Mouse (Mus musculus): ENCODE results near the gene Gpcpd1.
"Not testable (repeated sequence)": the region's sequence is repeated elsewhere in the genome, so short reads cannot be mapped to it uniquely, and the experiment has no call there.

Gene Gpcpd1

DNA sequence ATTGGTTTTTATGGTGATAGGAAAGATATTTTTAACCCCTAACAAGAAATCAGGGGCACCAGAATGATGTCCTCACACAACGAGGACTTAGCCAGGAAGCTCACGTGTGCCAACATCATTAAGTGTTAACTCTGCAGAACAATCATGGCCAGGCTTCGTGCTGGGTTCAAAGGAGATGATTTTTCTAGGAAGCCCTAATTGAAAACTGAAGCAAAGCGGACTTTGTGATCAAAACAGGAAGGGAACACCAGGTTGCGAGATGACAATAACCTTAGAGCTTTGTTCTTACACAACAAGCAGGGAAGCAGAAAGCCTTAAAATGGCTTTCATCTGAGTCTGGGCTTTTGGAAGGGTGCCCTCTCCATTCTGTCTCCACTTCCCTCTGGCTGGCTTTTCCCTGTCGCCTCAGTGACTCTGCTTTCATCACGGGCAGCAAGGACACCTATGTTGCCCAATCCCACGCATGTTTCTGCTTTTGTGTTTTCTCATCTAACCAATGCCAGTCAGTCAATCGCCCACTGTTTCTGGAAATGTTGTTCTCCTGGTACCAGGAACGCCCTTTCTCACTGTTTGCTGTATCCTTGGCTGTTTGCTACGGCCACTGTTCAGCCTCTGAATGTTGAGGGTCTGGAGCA lies 8.2 kb upstream of the Gpcpd1 start:
- H3K36me3 ChIP-seq (ENCODE audit: insufficient read depth, low read length): no peaks in the 10 kb centered on the region
- H3K4me1 ChIP-seq (replicated peaks; ENCODE audit: low read depth, low read length): peaks cover 26% of the 10 kb centered on the region
- H3K4me3 ChIP-seq (replicated peaks; ENCODE audit: low read length): no peak overlapping the region
- no peaks in the 10 kb centered on the region for H3K27me3 ChIP-seq (ENCODE audit: insufficient read depth, low read length)
- no peaks in the 10 kb centered on the region for H3K9me3 ChIP-seq (ENCODE audit: low read length)
- TF ChIP-seq NANOG (IDR thresholded peaks at IDR 0.05; ENCODE audit: borderline replicate concordance, low read length) (no peak), POU5F1 (IDR thresholded peaks at IDR 0.05; ENCODE audit: borderline replicate concordance, low read length) (no peak), CTCF (conservative IDR thresholded peaks at IDR 0.05; ENCODE audit: low read length) (no peak)

DNA sequence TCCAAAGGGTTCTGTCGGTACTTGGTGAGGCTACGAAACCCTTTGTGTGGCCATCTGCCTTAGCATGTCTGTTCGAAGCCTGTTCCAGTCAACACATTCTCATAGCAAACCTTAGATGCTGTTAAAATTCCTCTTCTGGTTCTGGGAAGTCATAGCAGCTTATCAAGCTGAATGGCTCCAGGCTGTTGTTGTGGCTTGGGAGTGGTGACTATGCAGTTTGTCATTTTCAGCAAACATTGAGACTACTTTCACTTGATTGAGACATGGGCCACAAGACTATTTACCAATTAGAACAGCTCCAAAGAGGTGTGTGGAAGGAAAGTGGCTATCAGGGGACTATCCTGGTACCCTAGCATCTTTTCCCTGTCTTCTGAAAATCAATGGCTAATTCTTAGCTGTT lies 4.6 kb upstream of the Gpcpd1 start:
- no peak for TF ChIP-seq NANOG (IDR thresholded peaks at IDR 0.05; ENCODE audit: borderline replicate concordance, low read length)
- no peak for TF ChIP-seq POU5F1 (IDR thresholded peaks at IDR 0.05; ENCODE audit: borderline replicate concordance, low read length)
- TF ChIP-seq CTCF (conservative IDR thresholded peaks at IDR 0.05; ENCODE audit: low read length): no peak
- peaks cover 26% of the 10 kb centered on the region for H3K4me1 ChIP-seq (replicated peaks; ENCODE audit: low read depth, low read length)
- H3K4me3 ChIP-seq (replicated peaks; ENCODE audit: low read length): no peak overlapping the region
- no peaks in the 10 kb centered on the region for H3K9me3 ChIP-seq (ENCODE audit: low read length)
- no peaks in the 10 kb centered on the region for H3K27me3 ChIP-seq (ENCODE audit: insufficient read depth, low read length)
- H3K36me3 ChIP-seq (ENCODE audit: insufficient read depth, low read length): no peaks in the 10 kb centered on the region

DNA sequence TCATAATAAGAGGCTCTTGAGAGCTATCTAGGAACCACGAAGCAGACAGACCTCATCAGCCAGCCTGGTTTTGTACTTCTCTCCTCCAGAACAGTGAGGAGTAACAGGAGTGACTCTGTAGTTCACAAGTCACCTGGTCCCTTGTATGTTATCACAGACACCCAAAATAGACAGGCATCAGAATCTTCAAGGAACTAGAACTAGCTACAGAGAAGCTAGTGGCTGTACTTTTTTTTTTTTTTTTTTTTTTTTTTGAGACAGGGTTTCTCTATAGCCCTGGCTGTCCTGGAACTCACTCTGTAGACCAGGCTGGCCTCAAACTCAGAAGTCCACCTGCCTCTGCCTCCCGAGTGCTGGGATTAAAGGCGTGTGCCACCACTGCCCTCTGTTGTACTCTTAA lies 4.0 kb upstream of the Gpcpd1 start:
- not testable (repeated sequence) for H3K4me3 ChIP-seq (replicated peaks; ENCODE audit: low read length); H3K36me3 ChIP-seq (ENCODE audit: insufficient read depth, low read length); H3K9me3 ChIP-seq (ENCODE audit: low read length); H3K27me3 ChIP-seq (ENCODE audit: insufficient read depth, low read length)
- H3K4me1 ChIP-seq (replicated peaks; ENCODE audit: low read depth, low read length): peaks cover 26% of the 10 kb centered on the region

DNA sequence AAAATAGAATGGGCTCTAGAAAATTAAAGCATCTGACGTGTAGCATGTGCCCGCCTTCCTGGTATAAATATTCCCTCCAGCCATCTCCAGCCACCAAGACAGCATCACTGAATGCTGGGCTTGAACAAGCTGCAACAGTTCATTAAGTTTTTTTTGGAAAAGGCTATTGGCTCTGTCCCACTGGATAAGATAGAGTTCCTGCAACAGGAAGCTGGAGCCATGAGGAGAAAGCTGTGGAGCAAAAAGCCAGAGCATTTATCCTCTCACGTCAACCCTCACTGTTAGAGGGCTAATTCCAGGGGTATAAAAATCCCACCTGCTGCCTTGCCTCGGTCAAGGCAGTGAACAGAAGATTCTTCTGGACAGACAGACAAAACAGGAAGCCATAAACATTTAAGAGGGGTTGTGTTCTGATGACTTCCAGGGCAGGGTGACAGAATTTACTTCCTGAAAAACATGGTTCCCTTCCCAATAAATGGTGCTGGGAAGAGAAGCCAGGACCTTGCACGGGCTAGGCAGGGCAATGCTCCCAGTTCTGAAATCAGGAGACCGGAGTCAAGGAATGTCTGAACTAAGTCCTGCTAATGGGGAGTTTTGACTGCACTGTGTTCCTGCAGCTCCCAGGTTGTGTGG lies 2.5 kb upstream of the Gpcpd1 start:
- H3K9me3 ChIP-seq (ENCODE audit: low read length): no peaks in the 10 kb centered on the region
- H3K27me3 ChIP-seq (ENCODE audit: insufficient read depth, low read length): no peaks in the 10 kb centered on the region
- peaks cover 26% of the 10 kb centered on the region for H3K4me1 ChIP-seq (replicated peaks; ENCODE audit: low read depth, low read length)
- no peaks in the 10 kb centered on the region for H3K36me3 ChIP-seq (ENCODE audit: insufficient read depth, low read length)
- no peak overlapping the region for H3K4me3 ChIP-seq (replicated peaks; ENCODE audit: low read length)
- TF ChIP-seq CTCF (conservative IDR thresholded peaks at IDR 0.05; ENCODE audit: low read length) (no peak), NANOG (IDR thresholded peaks at IDR 0.05; ENCODE audit: borderline replicate concordance, low read length) (no peak), POU5F1 (IDR thresholded peaks at IDR 0.05; ENCODE audit: borderline replicate concordance, low read length) (no peak)

DNA sequence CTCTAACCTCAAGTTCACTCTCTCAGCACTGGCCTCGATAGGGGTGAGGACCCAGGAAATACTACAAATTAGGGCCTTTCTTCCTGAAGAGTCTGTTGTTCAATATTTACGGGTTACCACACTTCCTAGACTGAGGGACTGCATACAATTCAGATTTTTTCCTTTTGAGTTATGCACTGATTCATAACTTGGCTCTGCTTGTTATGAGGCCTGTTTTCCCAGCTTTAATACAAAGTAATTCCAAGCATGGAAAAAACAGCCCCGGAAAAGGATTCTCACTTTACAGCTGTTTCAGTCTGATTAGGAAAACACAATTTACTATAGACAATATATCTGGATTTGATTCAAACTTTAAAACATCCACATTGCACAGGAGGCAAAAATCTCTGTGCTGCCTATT lies 1.5 kb downstream of the Gpcpd1 start:
- H3K4me3 ChIP-seq (replicated peaks; ENCODE audit: low read length): no peak overlapping the region
- peaks cover 14% of the 10 kb centered on the region for H3K4me1 ChIP-seq (replicated peaks; ENCODE audit: low read depth, low read length)
- no peaks in the 10 kb centered on the region for H3K27me3 ChIP-seq (ENCODE audit: insufficient read depth, low read length)
- no peaks in the 10 kb centered on the region for H3K9me3 ChIP-seq (ENCODE audit: low read length)
- no peaks in the 10 kb centered on the region for H3K36me3 ChIP-seq (ENCODE audit: insufficient read depth, low read length)
- TF ChIP-seq NANOG (IDR thresholded peaks at IDR 0.05; ENCODE audit: borderline replicate concordance, low read length): no peak

DNA sequence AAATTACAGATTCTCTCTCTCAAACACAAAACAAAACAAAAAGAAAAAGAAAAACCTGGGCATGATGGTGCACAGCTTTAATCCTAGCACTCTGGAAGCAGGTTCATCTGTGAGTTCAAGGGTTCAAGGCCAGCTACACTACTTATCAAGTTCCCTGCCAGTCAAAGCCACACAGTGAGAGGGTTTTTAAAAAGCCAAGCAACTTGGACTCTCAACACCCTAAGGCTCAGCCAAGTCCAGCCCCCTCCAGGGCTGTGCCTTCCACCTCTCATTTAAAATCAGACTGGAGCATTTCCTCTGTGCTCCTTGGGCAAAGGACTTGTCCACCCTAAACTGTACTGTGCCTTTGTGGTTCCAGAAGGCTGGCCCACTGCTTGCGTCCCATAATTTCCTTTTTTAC lies 3.3 kb downstream of the Gpcpd1 start:
- Histone ChIP-seq H3K9me3 (ENCODE audit: low read length) (no peaks in the 10 kb centered on the region), H3K36me3 (ENCODE audit: insufficient read depth, low read length) (no peaks in the 10 kb centered on the region), H3K4me3 (replicated peaks; ENCODE audit: low read length) (no peak overlapping the region), H3K27me3 (ENCODE audit: insufficient read depth, low read length) (no peaks in the 10 kb centered on the region), H3K4me1 (replicated peaks; ENCODE audit: low read depth, low read length) (0 out of 2 replicates have a peak, but pooled peaks cover under 1% of the 10 kb centered on the region)
- no peak for TF ChIP-seq POU5F1 (IDR thresholded peaks at IDR 0.05; ENCODE audit: borderline replicate concordance, low read length)
- TF ChIP-seq NANOG (IDR thresholded peaks at IDR 0.05; ENCODE audit: borderline replicate concordance, low read length): no peak
- no peak for TF ChIP-seq CTCF (conservative IDR thresholded peaks at IDR 0.05; ENCODE audit: low read length)

DNA sequence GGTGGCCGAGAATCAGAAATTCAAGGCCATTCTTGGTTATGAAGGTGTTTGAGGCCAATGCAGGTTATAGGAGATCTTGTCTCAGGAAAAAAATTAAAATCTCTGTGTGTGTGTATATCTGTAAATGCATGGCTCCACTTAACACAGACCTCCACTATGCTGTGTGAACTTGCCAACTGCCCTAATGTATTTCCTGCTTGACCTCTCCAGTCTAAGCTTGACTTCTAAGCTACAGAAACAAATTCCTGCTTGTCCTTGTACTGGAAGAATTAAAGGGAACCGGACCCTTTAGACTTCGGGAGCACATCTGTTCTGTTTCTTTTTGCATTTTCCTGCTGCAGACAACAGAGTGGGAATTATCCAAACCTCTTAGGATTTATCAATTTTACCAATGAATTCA lies 4.4 kb downstream of the Gpcpd1 start:
- no peaks in the 10 kb centered on the region for H3K36me3 ChIP-seq (ENCODE audit: insufficient read depth, low read length)
- TF ChIP-seq POU5F1 (IDR thresholded peaks at IDR 0.05; ENCODE audit: borderline replicate concordance, low read length) (no peak), NANOG (IDR thresholded peaks at IDR 0.05; ENCODE audit: borderline replicate concordance, low read length) (no peak), CTCF (conservative IDR thresholded peaks at IDR 0.05; ENCODE audit: low read length) (no peak)
- peaks cover 3% of the 10 kb centered on the region; the same call in 1 of the 2 replicates for H3K4me1 ChIP-seq (replicated peaks; ENCODE audit: low read depth, low read length)
- no peaks in the 10 kb centered on the region for H3K27me3 ChIP-seq (ENCODE audit: insufficient read depth, low read length)
- no peak overlapping the region for H3K4me3 ChIP-seq (replicated peaks; ENCODE audit: low read length)
- no peaks in the 10 kb centered on the region for H3K9me3 ChIP-seq (ENCODE audit: low read length)

DNA sequence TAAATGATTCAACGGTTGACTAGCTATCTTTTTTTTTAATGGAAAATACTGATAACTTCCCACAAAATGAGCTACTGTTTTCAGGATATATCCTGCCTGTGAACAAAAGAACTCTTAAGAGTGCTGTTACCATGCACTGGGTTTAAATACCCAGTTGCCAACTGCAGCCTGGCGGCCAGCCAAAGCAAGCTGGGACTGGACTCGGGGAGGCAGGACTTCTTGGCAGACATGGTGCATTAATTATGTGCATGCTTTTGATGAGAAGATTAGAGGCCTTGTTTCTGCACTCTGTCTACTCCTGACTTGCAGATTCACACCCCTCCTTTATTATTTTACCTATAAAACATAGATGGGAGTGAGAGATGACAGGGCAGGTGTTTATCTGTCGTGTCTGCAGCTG lies 5.3 kb downstream of the Gpcpd1 start:
- Histone ChIP-seq H3K4me3 (replicated peaks; ENCODE audit: low read length) (no peak overlapping the region), H3K27me3 (ENCODE audit: insufficient read depth, low read length) (no peaks in the 10 kb centered on the region), H3K9me3 (ENCODE audit: low read length) (no peaks in the 10 kb centered on the region), H3K36me3 (ENCODE audit: insufficient read depth, low read length) (no peaks in the 10 kb centered on the region), H3K4me1 (replicated peaks; ENCODE audit: low read depth, low read length) (peaks cover 3% of the 10 kb centered on the region; the same call in 1 of the 2 replicates)
- TF ChIP-seq POU5F1 (IDR thresholded peaks at IDR 0.05; ENCODE audit: borderline replicate concordance, low read length): no peak
- TF ChIP-seq CTCF (conservative IDR thresholded peaks at IDR 0.05; ENCODE audit: low read length): no peak
- TF ChIP-seq NANOG (IDR thresholded peaks at IDR 0.05; ENCODE audit: borderline replicate concordance, low read length): no peak

DNA sequence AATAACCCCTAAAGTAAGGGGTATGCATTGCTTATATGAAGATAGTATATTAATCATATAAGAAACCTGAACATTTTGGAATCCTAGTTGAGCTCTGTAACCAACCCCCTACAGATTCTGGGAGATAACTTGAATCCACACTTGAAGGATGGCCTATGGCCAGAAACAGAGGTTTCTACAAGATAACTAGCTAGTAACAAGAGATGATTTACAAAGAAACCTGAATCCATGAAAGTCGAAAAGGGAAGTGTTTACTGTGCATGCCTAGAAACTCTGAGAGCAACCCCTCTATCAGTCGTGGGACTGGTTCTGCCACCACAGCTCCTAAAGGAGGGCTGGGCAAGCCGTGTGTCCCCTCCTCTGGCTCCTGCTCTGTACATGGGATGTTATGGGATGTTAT lies 7.8 kb downstream of the Gpcpd1 start:
- no peak for TF ChIP-seq CTCF (conservative IDR thresholded peaks at IDR 0.05; ENCODE audit: low read length)
- no peak for TF ChIP-seq NANOG (IDR thresholded peaks at IDR 0.05; ENCODE audit: borderline replicate concordance, low read length)
- TF ChIP-seq POU5F1 (IDR thresholded peaks at IDR 0.05; ENCODE audit: borderline replicate concordance, low read length): no peak
- H3K36me3 ChIP-seq (ENCODE audit: insufficient read depth, low read length): no peaks in the 10 kb centered on the region

More for the DNA sequence above, 7.8 kb downstream of the Gpcpd1 start:
- Histone ChIP-seq H3K4me1 (replicated peaks; ENCODE audit: low read depth, low read length) (peaks cover 6% of the 10 kb centered on the region; the same call in 1 of the 2 replicates), H3K9me3 (ENCODE audit: low read length) (no peaks in the 10 kb centered on the region), H3K27me3 (ENCODE audit: insufficient read depth, low read length) (no peaks in the 10 kb centered on the region), H3K4me3 (replicated peaks; ENCODE audit: low read length) (no peak overlapping the region)
